Mouse (Mus musculus): ENCODE results near the gene Gm28038. TPM values are rescaled to one million over a fixed set of nuclear protein-coding genes. Genes with fewer than 3 reads are reported as not detected.

Gene Gm28038
- not detected in 2 replicates for polyA plus RNA-seq (2016; fragmentation: Nextera tagmentation; extraction: Ambion mirVana)

- no peak for ATAC-seq (ENCODE audit: low FRiP score, low read depth)
- Histone ChIP-seq H3K27me3 (no peaks in the 10 kb centered on the region), H3K36me3 (no peaks in the 10 kb centered on the region; the same call in 1 of the 2 replicates), H3K4me1 (peaks cover 9% of the 10 kb centered on the region), H3K4me3 (no peak within 1 kb of the TSS), H3K9me3 (no peaks in the 10 kb centered on the region), H3K4me2 (replicated peaks) (no peak within 1 kb of the TSS), H3K27ac (replicated peaks) (no peak within 1 kb of the TSS), H3K9ac (replicated peaks) (no peak within 1 kb of the TSS)
- WGBS, result 91% methylated on average over 11 of the region's 11 CpGs
Observed at GRCm38 (mm10) chr2:30280743-30281142, at the start of gene Gm28038. Gene Gm28038, plus strand, starts transcription at chr2:30281043.

GRCm38 (mm10) chr2:30235593-30235992 lies 45.2 kb upstream of the Gm28038 start:
- Histone ChIP-seq H3K27me3 (no peaks in the 10 kb centered on the region), H3K36me3 (peaks cover 9% of the 10 kb centered on the region), H3K4me1 (peaks cover 23% of the 10 kb centered on the region), H3K9ac (replicated peaks) (no peak overlapping the region), H3K4me3 (no peak overlapping the region), H3K27ac (replicated peaks) (no peak overlapping the region), H3K9me3 (0 out of 2 replicates have a peak, but pooled peaks cover 3% of the 10 kb centered on the region), H3K4me2 (replicated peaks) (no peak overlapping the region)
- ATAC-seq (ENCODE audit: low FRiP score, low read depth), result no peak
- WGBS, result 88% methylated on average over 5 of the region's 5 CpGs

- no peak for ATAC-seq (ENCODE audit: low FRiP score, low read depth)
- Histone ChIP-seq H3K4me1 (peaks cover 23% of the 10 kb centered on the region), H3K9me3 (no peaks in the 10 kb centered on the region), H3K27ac (replicated peaks) (peak overlapping the region; percentile 91), H3K27me3 (no peaks in the 10 kb centered on the region), H3K4me2 (replicated peaks) (peak overlapping the region; percentile 96), H3K36me3 (peaks cover 19% of the 10 kb centered on the region), H3K4me3 (peak overlapping the region; percentile 97), H3K9ac (replicated peaks) (peak overlapping the region; percentile 71)
- 5% methylated on average over 18 of the region's 18 CpGs for WGBS
Observed at GRCm38 (mm10) chr2:30236426-30237198, 44.2 kb upstream of the Gm28038 start.

- H3K9ac ChIP-seq (replicated peaks), result peak within 1 kb of the TSS; percentile 86
- no peaks in the 10 kb centered on the region for H3K27me3 ChIP-seq
- peak; percentile 98 for ATAC-seq (ENCODE audit: low FRiP score, low read depth)
- H3K4me1 ChIP-seq, result peaks cover 23% of the 10 kb centered on the region
- under 1% methylated on average over 56 of the region's 67 CpGs for WGBS
- peak within 1 kb of the TSS; percentile 97 for H3K4me3 ChIP-seq
- H3K4me2 ChIP-seq (replicated peaks), result peak within 1 kb of the TSS; percentile 96
- peak within 1 kb of the TSS; percentile 91 for H3K27ac ChIP-seq (replicated peaks)
- H3K9me3 ChIP-seq, result no peaks in the 10 kb centered on the region
- peaks cover 26% of the 10 kb centered on the region for H3K36me3 ChIP-seq
Observed at GRCm38 (mm10) chr2:30237199-30237880, 43.5 kb upstream of the Gm28038 start, which contains the start of gene Lrrc8a. Gene Lrrc8a, plus strand, starts transcription at chr2:30237715.

- H3K9me3 ChIP-seq, result no peaks in the 10 kb centered on the region
- peaks cover 23% of the 10 kb centered on the region for H3K4me1 ChIP-seq
- H3K9ac ChIP-seq (replicated peaks), result peak overlapping the region; percentile 86
- WGBS, result 0% methylated on average over 42 of the region's 42 CpGs
- H3K36me3 ChIP-seq, result peaks cover 31% of the 10 kb centered on the region
- no peaks in the 10 kb centered on the region for H3K27me3 ChIP-seq
- peak overlapping the region; percentile 96 for H3K4me2 ChIP-seq (replicated peaks)
- H3K4me3 ChIP-seq, result peak overlapping the region; percentile 97
- ATAC-seq (ENCODE audit: low FRiP score, low read depth), result peak; percentile 89
- H3K27ac ChIP-seq (replicated peaks), result peak overlapping the region; percentile 91
Observed at GRCm38 (mm10) chr2:30237881-30238280, 43.0 kb upstream of the Gm28038 start.

- Histone ChIP-seq H3K9me3 (no peaks in the 10 kb centered on the region), H3K36me3 (peaks cover 42% of the 10 kb centered on the region), H3K27me3 (no peaks in the 10 kb centered on the region), H3K27ac (replicated peaks) (0 out of 2 replicates have a peak overlapping the region, but pooled peaks have one; percentile 91), H3K4me1 (peaks cover 23% of the 10 kb centered on the region), H3K9ac (replicated peaks) (peak overlapping the region; percentile 86), H3K4me3 (peak overlapping the region; percentile 97), H3K4me2 (replicated peaks) (peak overlapping the region; percentile 96)
- no peak for ATAC-seq (ENCODE audit: low FRiP score, low read depth)
- WGBS, result 83% methylated on average over 3 of the region's 3 CpGs
Observed at GRCm38 (mm10) chr2:30238906-30239465, 41.9 kb upstream of the Gm28038 start.

- H3K9me3 ChIP-seq, result no peaks in the 10 kb centered on the region
- H3K36me3 ChIP-seq, result peaks cover 50% of the 10 kb centered on the region
- H3K9ac ChIP-seq (replicated peaks), result peak overlapping the region; percentile 86
- H3K4me1 ChIP-seq, result peaks cover 23% of the 10 kb centered on the region
- H3K27me3 ChIP-seq, result no peaks in the 10 kb centered on the region
- H3K27ac ChIP-seq (replicated peaks), result no peak overlapping the region
- 88% methylated on average over 4 of the region's 4 CpGs for whole genome bisulfite sequencing
- H3K4me3 ChIP-seq, result 0 out of 2 replicates have a peak overlapping the region, but pooled peaks have one; percentile 3
- no peak overlapping the region for H3K4me2 ChIP-seq (replicated peaks)
- ATAC-seq (ENCODE audit: low FRiP score, low read depth), result no peak
Observed at GRCm38 (mm10) chr2:30239777-30240176, 41.1 kb upstream of the Gm28038 start.

- Histone ChIP-seq H3K27me3 (no peaks in the 10 kb centered on the region), H3K9ac (replicated peaks) (peak within 1 kb of the TSS; percentile 86), H3K36me3 (peaks cover 53% of the 10 kb centered on the region), H3K4me1 (peaks cover 23% of the 10 kb centered on the region), H3K27ac (replicated peaks) (no peak within 1 kb of the TSS), H3K9me3 (no peaks in the 10 kb centered on the region), H3K4me2 (replicated peaks) (peak within 1 kb of the TSS; percentile 96; the same call in 1 of the 2 replicates), H3K4me3 (0 out of 2 replicates have a peak within 1 kb of the TSS, but pooled peaks have one; percentile 3)
- no peak for ATAC-seq (ENCODE audit: low FRiP score, low read depth)
- 86% methylated on average over 2 of the region's 2 CpGs for WGBS
Observed at GRCm38 (mm10) chr2:30240267-30240666, 40.6 kb upstream of the Gm28038 start, which contains the start of gene Gm28035. Gene Gm28035, plus strand, starts transcription at chr2:30240567.

GRCm38 (mm10) chr2:30242509-30242908 lies 38.3 kb upstream of the Gm28038 start:
- H3K27ac ChIP-seq (replicated peaks), result peak overlapping the region; percentile 5; the same call in 1 of the 2 replicates
- no peaks in the 10 kb centered on the region for H3K9me3 ChIP-seq
- ATAC-seq (ENCODE audit: low FRiP score, low read depth), result no peak
- H3K4me3 ChIP-seq, result no peak overlapping the region
- no peaks in the 10 kb centered on the region for H3K27me3 ChIP-seq
- WGBS, result 63% methylated on average over 4 of the region's 4 CpGs
- H3K36me3 ChIP-seq, result peaks cover 67% of the 10 kb centered on the region
- peaks cover 18% of the 10 kb centered on the region for H3K4me1 ChIP-seq
- H3K9ac ChIP-seq (replicated peaks), result no peak overlapping the region
- no peak overlapping the region for H3K4me2 ChIP-seq (replicated peaks)

- 94% methylated on average over 4 of the region's 4 CpGs for WGBS
- ATAC-seq (ENCODE audit: low FRiP score, low read depth), result no peak
- no peaks in the 10 kb centered on the region for H3K27me3 ChIP-seq
- no peak overlapping the region for H3K9ac ChIP-seq (replicated peaks)
- peaks cover 76% of the 10 kb centered on the region for H3K36me3 ChIP-seq
- H3K27ac ChIP-seq (replicated peaks), result no peak overlapping the region
- no peaks in the 10 kb centered on the region for H3K9me3 ChIP-seq
- H3K4me2 ChIP-seq (replicated peaks), result no peak overlapping the region
- H3K4me3 ChIP-seq, result no peak overlapping the region
- peaks cover 15% of the 10 kb centered on the region for H3K4me1 ChIP-seq
Observed at GRCm38 (mm10) chr2:30243391-30243790, 37.5 kb upstream of the Gm28038 start.

- no peak overlapping the region for H3K4me3 ChIP-seq
- H3K27me3 ChIP-seq, result no peaks in the 10 kb centered on the region
- no peak for ATAC-seq (ENCODE audit: low FRiP score, low read depth)
- no peak overlapping the region for H3K4me2 ChIP-seq (replicated peaks)
- WGBS, result 80% methylated on average over 7 of the region's 7 CpGs
- no peaks in the 10 kb centered on the region for H3K9me3 ChIP-seq
- H3K36me3 ChIP-seq, result peaks cover 89% of the 10 kb centered on the region
- H3K4me1 ChIP-seq, result peaks cover 2% of the 10 kb centered on the region; the same call in 1 of the 2 replicates
- no peak overlapping the region for H3K27ac ChIP-seq (replicated peaks)
- H3K9ac ChIP-seq (replicated peaks), result no peak overlapping the region
Observed at GRCm38 (mm10) chr2:30244595-30245178, 36.2 kb upstream of the Gm28038 start.
